Mouse (Mus musculus) neural tube, embryonic 15.5 days (tissue): ENCODE results near the gene Cflar. TPM values are rescaled to one million over a fixed set of nuclear protein-coding genes. Genes with fewer than 3 reads are reported as not detected.
A peak's percentile ranks its signal among the peaks of the same experiment; 100 is the strongest.

Experiments
- ATAC-seq: fragments of 200-750 bp; cut with Nextera tagmentation; 2 replicates; pipeline ENCODE4 v1.8.0; 2017; ENCODE audit warnings: mild to moderate bottlenecking, moderate TSS enrichment, moderate library complexity; ENCODE audit not compliant: low FRiP score
- H3K27ac ChIP-seq: fragments of 300-500 bp; sonication (generic); replicated peaks from 2 replicates; pipeline ENCODE4 v1.5.1; 2015; ENCODE audit warnings: mild to moderate bottlenecking, inconsistent platforms
- H3K27me3 ChIP-seq: fragments of 300-500 bp; sonication (generic); replicated peaks from 2 replicates; pipeline ENCODE4 v1.6.1; 2015; ENCODE audit warnings: inconsistent platforms
- H3K36me3 ChIP-seq: fragments of 300-500 bp; sonication (generic); 2 replicates; pipeline ENCODE4 v1.6.1; 2015; ENCODE audit warnings: inconsistent platforms
- H3K4me1 ChIP-seq: fragments of 300-500 bp; sonication (generic); 2 replicates; pipeline ENCODE4 v1.6.1; 2015; ENCODE audit warnings: inconsistent platforms
- H3K4me2 ChIP-seq: fragments of 300-500 bp; sonication (generic); 2 replicates; pipeline ENCODE4 v1.6.1; 2015; ENCODE audit warnings: inconsistent platforms, mild to moderate bottlenecking, moderate library complexity
- H3K4me3 ChIP-seq: fragments of 300-500 bp; sonication (generic); replicated peaks from 2 replicates; pipeline ENCODE4 v1.5.1; 2015; ENCODE audit warnings: mild to moderate bottlenecking, inconsistent platforms
- H3K9ac ChIP-seq: fragments of 300-500 bp; sonication (generic); replicated peaks from 2 replicates; pipeline ENCODE4 v1.6.1; 2015; ENCODE audit warnings: mild to moderate bottlenecking, inconsistent platforms
- H3K9me3 ChIP-seq: fragments of 300-500 bp; sonication (generic); replicated peaks from 2 replicates; pipeline ENCODE4 v1.6.1; 2016; ENCODE audit warnings: inconsistent platforms
- WGBS: fragments of 180-500 bp; shearing (Covaris S2); methylation state at CpG from one replicate; pipeline ENCODE4 v1.1.7; 2015; ENCODE audit warnings: mixed read lengths; 5-methylcytosine and 5-hydroxymethylcytosine counted together
- polyA plus RNA-seq: library from polyadenylated mRNA; unstranded; fragments of >200 nt; fragmentation: Nextera tagmentation; extraction: Ambion mirVana; gene quantifications from 2 replicates; pipeline ENCODE4 v1.2.1, GENCODE M21; 2015

Cflar gene
- polyA plus RNA-seq, 1 experiment from 2014 or later: 15.3 TPM

GRCm38 (mm10) chr1:58713893-58714231, 2.6 kb downstream of the Cflar start:
- Histone ChIP-seq H3K4me1 (peaks cover 10% of the 10 kb centered on the region), H3K4me2 (peak overlapping the region; percentile 64), H3K27me3 (no peaks in the 10 kb centered on the region), H3K36me3 (no peaks in the 10 kb centered on the region), H3K9me3 (no peaks in the 10 kb centered on the region), H3K4me3 (peak overlapping the region; percentile 66), H3K27ac (peak overlapping the region; percentile 84), H3K9ac (peak overlapping the region; percentile 55)
- ATAC-seq: no peak
- 55% methylated on average over 4 of the region's 4 CpGs for WGBS

GRCm38 (mm10) chr1:58714361-58714760, 3.1 kb downstream of the Cflar start:
- Histone ChIP-seq H3K4me3 (peak overlapping the region; percentile 66), H3K4me2 (peak overlapping the region; percentile 64), H3K27ac (peak overlapping the region; percentile 84; the same call in 1 of the 2 replicates), H3K36me3 (no peaks in the 10 kb centered on the region), H3K27me3 (no peaks in the 10 kb centered on the region), H3K9me3 (no peaks in the 10 kb centered on the region), H3K4me1 (peaks cover 10% of the 10 kb centered on the region), H3K9ac (0 out of 2 replicates have a peak overlapping the region, but pooled peaks have one; percentile 6)
- no peak for ATAC-seq
- 68% methylated on average over 1 of the region's 1 CpGs for WGBS

GRCm38 (mm10) chr1:58715536-58715935, 4.2 kb downstream of the Cflar start:
- no peak for ATAC-seq
- peaks cover 10% of the 10 kb centered on the region for H3K4me1 ChIP-seq
- H3K36me3 ChIP-seq: no peaks in the 10 kb centered on the region
- no peaks in the 10 kb centered on the region for H3K9me3 ChIP-seq
- 0 out of 2 replicates have a peak overlapping the region, but pooled peaks have one; percentile 1 for H3K4me2 ChIP-seq
- H3K27ac ChIP-seq: no peak overlapping the region
- H3K4me3 ChIP-seq: no peak overlapping the region
- H3K9ac ChIP-seq: no peak overlapping the region
- no peaks in the 10 kb centered on the region for H3K27me3 ChIP-seq

- WGBS: 67% methylated on average over 7 of the region's 7 CpGs
- Histone ChIP-seq H3K4me2 (0 out of 2 replicates have a peak overlapping the region, but pooled peaks have one; percentile 1), H3K27me3 (no peaks in the 10 kb centered on the region), H3K9me3 (no peaks in the 10 kb centered on the region), H3K4me3 (no peak overlapping the region), H3K27ac (no peak overlapping the region), H3K9ac (no peak overlapping the region), H3K4me1 (peaks cover 10% of the 10 kb centered on the region), H3K36me3 (no peaks in the 10 kb centered on the region)
- ATAC-seq: no peak
Observed at GRCm38 (mm10) chr1:58716162-58716882, 5.0 kb downstream of the Cflar start.

DNA sequence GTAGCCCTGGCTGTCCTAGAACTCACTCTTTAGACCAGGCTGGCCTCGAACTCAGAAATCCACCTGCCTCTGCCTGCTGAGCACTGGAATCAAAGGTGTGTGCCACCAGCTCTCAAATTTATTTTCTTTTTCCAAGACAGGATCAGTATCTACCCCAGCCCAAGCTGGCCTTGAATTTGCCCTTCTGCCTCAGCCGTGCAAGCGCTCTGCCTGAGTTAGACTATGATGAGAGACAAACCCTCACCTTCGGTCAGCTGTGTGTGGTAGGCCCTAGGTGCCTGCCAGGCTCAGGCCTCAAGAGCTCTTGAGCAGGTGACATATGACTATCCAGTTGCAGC, 5.5 kb downstream of the Cflar start:
- Histone ChIP-seq H3K9me3 (no peaks in the 10 kb centered on the region), H3K4me3 (no peak overlapping the region), H3K27ac (no peak overlapping the region), H3K27me3 (no peaks in the 10 kb centered on the region), H3K4me1 (peaks cover 10% of the 10 kb centered on the region), H3K4me2 (no peak overlapping the region), H3K36me3 (no peaks in the 10 kb centered on the region), H3K9ac (no peak overlapping the region)
- WGBS: 96% methylated on average over 4 of the region's 4 CpGs
- ATAC-seq: no peak

- H3K4me3 ChIP-seq: no peak overlapping the region
- no peak overlapping the region for H3K27ac ChIP-seq
- H3K27me3 ChIP-seq: no peaks in the 10 kb centered on the region
- no peak for ATAC-seq
- no peaks in the 10 kb centered on the region for H3K9me3 ChIP-seq
- no peak overlapping the region for H3K4me2 ChIP-seq
- H3K36me3 ChIP-seq: no peaks in the 10 kb centered on the region
- 95% methylated on average over 8 of the region's 8 CpGs for WGBS
- no peak overlapping the region for H3K9ac ChIP-seq
- peaks cover 7% of the 10 kb centered on the region for H3K4me1 ChIP-seq
Observed at GRCm38 (mm10) chr1:58717589-58718270, 6.4 kb downstream of the Cflar start.

DNA sequence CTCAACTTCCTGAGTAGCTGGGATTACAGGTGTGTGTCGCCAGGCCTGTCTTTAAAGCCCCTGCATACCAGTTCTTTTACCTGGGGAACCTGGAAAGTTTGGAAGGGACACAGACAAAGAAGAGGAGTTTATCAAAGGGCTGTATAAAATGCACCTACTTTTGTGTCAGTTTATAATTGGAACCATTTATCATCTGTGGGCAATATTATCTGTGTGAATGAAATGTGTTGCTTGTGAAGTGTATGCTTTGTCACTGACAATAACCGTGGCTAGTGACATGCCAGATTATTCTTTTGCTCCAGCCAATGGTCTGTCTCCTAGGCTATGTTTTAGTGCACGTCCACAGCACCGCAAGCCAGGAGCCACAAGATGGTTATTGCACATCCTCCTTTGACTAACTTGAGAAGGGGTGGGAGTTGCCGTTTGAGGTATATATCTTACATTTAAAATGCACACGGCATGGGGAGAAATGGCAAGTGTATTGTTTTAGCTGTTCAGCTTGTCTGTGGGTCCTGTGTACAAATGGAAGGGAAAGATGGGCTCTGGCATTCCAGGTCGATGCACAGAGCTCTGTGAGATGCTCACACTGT, 8.1 kb downstream of the Cflar start:
- H3K4me1 ChIP-seq: peaks cover under 1% of the 10 kb centered on the region; the same call in 1 of the 2 replicates
- no peak overlapping the region for H3K27ac ChIP-seq
- no peaks in the 10 kb centered on the region for H3K9me3 ChIP-seq
- no peak for ATAC-seq
- no peaks in the 10 kb centered on the region for H3K27me3 ChIP-seq
- WGBS: 84% methylated on average over 7 of the region's 7 CpGs
- H3K4me3 ChIP-seq: no peak overlapping the region
- H3K36me3 ChIP-seq: no peaks in the 10 kb centered on the region
- no peak overlapping the region for H3K4me2 ChIP-seq
- no peak overlapping the region for H3K9ac ChIP-seq

DNA sequence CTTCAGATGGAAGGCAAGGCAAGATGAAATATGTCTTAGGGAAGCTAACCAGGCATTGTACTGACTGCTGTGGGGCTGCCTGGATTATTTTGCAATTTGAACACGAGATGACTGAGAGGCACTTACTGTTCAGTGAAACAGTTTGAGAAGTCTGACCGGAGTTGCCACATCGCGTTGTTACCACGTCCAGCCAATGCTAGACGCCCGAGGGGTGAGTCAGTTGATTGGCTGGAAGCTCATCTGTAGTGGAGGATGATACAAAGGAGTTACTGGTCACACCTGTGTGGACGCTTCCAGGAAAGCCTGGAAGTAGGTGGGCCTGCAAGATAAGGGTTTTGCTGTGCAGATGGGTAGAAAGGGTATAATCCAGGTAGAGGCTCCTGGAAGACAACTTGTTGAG, 8.8 kb downstream of the Cflar start:
- no peaks in the 10 kb centered on the region for H3K4me1 ChIP-seq
- no peak overlapping the region for H3K27ac ChIP-seq
- no peaks in the 10 kb centered on the region for H3K9me3 ChIP-seq
- H3K9ac ChIP-seq: no peak overlapping the region
- WGBS: 96% methylated on average over 8 of the region's 8 CpGs
- no peak for ATAC-seq
- H3K4me2 ChIP-seq: no peak overlapping the region
- no peaks in the 10 kb centered on the region for H3K27me3 ChIP-seq
- H3K36me3 ChIP-seq: no peaks in the 10 kb centered on the region
- H3K4me3 ChIP-seq: no peak overlapping the region

- Histone ChIP-seq H3K36me3 (no peaks in the 10 kb centered on the region), H3K9me3 (no peaks in the 10 kb centered on the region), H3K4me2 (no peak overlapping the region), H3K4me1 (no peaks in the 10 kb centered on the region), H3K9ac (no peak overlapping the region), H3K27me3 (no peaks in the 10 kb centered on the region), H3K4me3 (no peak overlapping the region), H3K27ac (no peak overlapping the region)
- WGBS: 84% methylated on average over 4 of the region's 4 CpGs
- no peak for ATAC-seq
Observed at GRCm38 (mm10) chr1:58720988-58721387, 9.7 kb downstream of the Cflar start.

GRCm38 (mm10) chr1:58722115-58722938, 11.0 kb downstream of the Cflar start:
- Histone ChIP-seq H3K9ac (no peak overlapping the region), H3K36me3 (no peaks in the 10 kb centered on the region), H3K27me3 (no peaks in the 10 kb centered on the region), H3K4me2 (no peak overlapping the region), H3K9me3 (no peaks in the 10 kb centered on the region), H3K4me3 (no peak overlapping the region), H3K4me1 (no peaks in the 10 kb centered on the region), H3K27ac (no peak overlapping the region)
- 95% methylated on average over 11 of the region's 11 CpGs for WGBS
- ATAC-seq: no peak

DNA sequence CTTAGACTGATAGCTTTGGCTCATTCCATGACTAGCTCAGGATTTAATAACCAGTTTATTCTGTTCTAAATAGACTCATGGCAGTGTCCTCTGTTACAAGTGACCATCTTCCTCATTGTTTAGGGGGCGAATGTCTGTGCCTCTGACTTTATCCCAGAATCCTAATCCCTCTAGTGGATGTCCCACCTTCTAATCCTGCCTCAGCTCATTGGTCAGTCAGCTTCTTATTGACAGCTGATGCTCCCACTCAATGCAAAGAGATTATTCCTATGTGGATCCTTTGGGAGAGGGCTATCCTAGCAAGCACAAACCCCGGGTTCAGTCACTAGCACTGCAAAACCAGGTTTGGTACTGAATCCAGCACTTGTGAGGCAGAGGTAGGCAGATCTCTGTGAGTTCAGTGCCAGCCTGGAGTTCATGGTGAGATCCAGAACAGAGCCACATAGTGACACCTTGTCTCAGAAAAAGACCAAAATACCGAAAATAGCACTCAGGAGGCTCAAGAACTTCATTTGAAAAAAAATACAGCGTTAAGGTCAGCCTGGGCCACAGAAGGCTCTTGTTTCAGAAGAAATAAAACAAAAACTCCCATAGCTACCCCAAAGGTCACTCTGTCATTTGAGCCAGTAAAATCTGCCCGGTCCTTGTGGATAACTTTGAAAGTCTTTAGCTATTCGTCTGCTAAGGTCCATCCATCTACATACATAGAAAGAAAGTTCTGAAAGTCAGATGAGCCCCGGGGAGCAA, 11.9 kb downstream of the Cflar start:
- Histone ChIP-seq H3K9me3 (no peaks in the 10 kb centered on the region), H3K27me3 (no peaks in the 10 kb centered on the region), H3K27ac (no peak overlapping the region), H3K4me2 (no peak overlapping the region), H3K4me1 (no peaks in the 10 kb centered on the region), H3K9ac (no peak overlapping the region), H3K4me3 (no peak overlapping the region), H3K36me3 (no peaks in the 10 kb centered on the region)
- WGBS: 73% methylated on average over 7 of the region's 7 CpGs
- no peak for ATAC-seq
